Mouse (Mus musculus): ENCODE measurements around the gene C3ar1. TPM values are rescaled to one million over a fixed set of nuclear protein-coding genes. Genes with fewer than 3 reads are reported as not detected.

C3ar1 gene
- total and polyA plus RNA-seq, 3 experiments = 0.89 to 4.7 (median 1.4) TPM

GRCm38 (mm10) chr6:122825923-122826742 is 29.8 kb downstream of the C3ar1 start:
- dilution Hi-C loops (cut with MboI; ENCODE audit: extremely low pct_ligation_motif_present, extremely low pct_unique_long_range_greater_than_20kb, low sequenced_read_pairs) (no loop called here), in situ Hi-C loops (cut with MboI; ENCODE audit: low pct_ligation_motif_present, low pct_unique_long_range_greater_than_20kb, low sequenced_read_pairs) (no loop called here)
- peak; percentile 57 for DNase-seq (ENCODE audit: extremely low read depth)
- Histone ChIP-seq H3K9ac (ENCODE audit: insufficient read depth, low read depth) (peak overlapping the region; percentile 39), H3K4me3 (replicated peaks in 1 of 3; ENCODE audit: low read depth in 2 of 3, low read length in 2 of 3, poor library complexity in 1 of 3) (peak overlapping the region; percentile 32 to 56 (median 40)), H3K4me2 (ENCODE audit: insufficient read depth, low read depth, poor library complexity, severe bottlenecking) (peak overlapping the region; percentile 58), H3K27ac (ENCODE audit: insufficient read depth, low read depth) (peak overlapping the region; percentile 48; the same call in 1 of the 2 replicates), H3K9me3 (replicated peaks; ENCODE audit: low read length) (no peaks in the 10 kb centered on the region), H3K79me2 (replicated peaks; ENCODE audit: control insufficient read depth, extremely low read depth, insufficient read depth, poor library complexity, severe bottlenecking) (0 out of 2 replicates have a peak, but pooled peaks cover 3% of the 10 kb centered on the region), H3K27me3 (replicated peaks) (no peaks in the 10 kb centered on the region), H3K36me3 (replicated peaks in 1 of 2; ENCODE audit: control insufficient read depth in 1 of 2, insufficient read depth in 1 of 2, low read length in 1 of 2) (peaks cover 20 to 40% of the 10 kb centered on the region in 2 experiments), H3K4me1 (ENCODE audit: control insufficient read depth in 1 of 2, insufficient read depth in 2 of 2) (peaks cover 31 to 59% of the 10 kb centered on the region in 2 experiments)
- TF ChIP-seq HCFC1 (IDR thresholded peaks at IDR 0.05; ENCODE audit: low read depth, low read length) = 0 out of 2 replicates have a peak, but pooled peaks have one; percentile 15
- TF ChIP-seq BHLHE40 (IDR thresholded peaks at IDR 0.05; ENCODE audit: low read depth, low read length) = peak; percentile 16; the same call in 1 of the 2 replicates
- TF ChIP-seq ELF1 (IDR thresholded peaks at IDR 0.05; ENCODE audit: low read depth, low read length) = peak; percentile 64; the same call in 1 of the 2 replicates
- TF ChIP-seq JUND (conservative IDR thresholded peaks at IDR 0.05; ENCODE audit: low read depth, low read length) = no peak
- peak; percentile 88 for TF ChIP-seq MEF2A (IDR thresholded peaks at IDR 0.05; ENCODE audit: borderline replicate concordance, low read depth, low read length)
- peak; percentile 45; the same call in 1 of the 2 replicates for TF ChIP-seq TCF12 (IDR thresholded peaks at IDR 0.05; ENCODE audit: low read depth, low read length)
- TF ChIP-seq POLR2AphosphoS2 (IDR thresholded peaks at IDR 0.05; ENCODE audit: low read depth, low read length) = no peak
- no peak for TF ChIP-seq MAFK (IDR thresholded peaks at IDR 0.05; ENCODE audit: insufficient replicate concordance, low read length)
- no peak for TF ChIP-seq GABPA (IDR thresholded peaks at IDR 0.05; ENCODE audit: insufficient replicate concordance, low read depth, low read length)
- TF ChIP-seq POLR2A (IDR thresholded peaks at IDR 0.05; ENCODE audit: low read depth, low read length) = peak; percentile 57; the same call in 1 of the 2 replicates
- peak; percentile 87 for TF ChIP-seq MAX (IDR thresholded peaks at IDR 0.05; ENCODE audit: low read length)
- TF ChIP-seq MXI1 (IDR thresholded peaks at IDR 0.05; ENCODE audit: low read depth, low read length) = peak; percentile 42
- peak; percentile 61 for TF ChIP-seq ETS1 (conservative IDR thresholded peaks at IDR 0.05; ENCODE audit: low read depth, low read length)
- 0 out of 2 replicates have a peak, but pooled peaks have one; percentile 49 for TF ChIP-seq MAZ (IDR thresholded peaks at IDR 0.05; ENCODE audit: low read depth, low read length)

- Histone ChIP-seq H3K4me3 (replicated peaks in 1 of 3; ENCODE audit: low read depth in 2 of 3, low read length in 2 of 3, poor library complexity in 1 of 3) (no peak overlapping the region), H3K27ac (ENCODE audit: insufficient read depth, low read depth) (no peak overlapping the region), H3K27me3 (replicated peaks) (no peaks in the 10 kb centered on the region), H3K79me2 (replicated peaks; ENCODE audit: control insufficient read depth, extremely low read depth, insufficient read depth, poor library complexity, severe bottlenecking) (0 out of 2 replicates have a peak, but pooled peaks cover 3% of the 10 kb centered on the region), H3K9me3 (replicated peaks; ENCODE audit: low read length) (no peaks in the 10 kb centered on the region), H3K4me2 (ENCODE audit: insufficient read depth, low read depth, poor library complexity, severe bottlenecking) (no peak overlapping the region), H3K9ac (ENCODE audit: insufficient read depth, low read depth) (no peak overlapping the region), H3K36me3 (replicated peaks in 1 of 2; ENCODE audit: control insufficient read depth in 1 of 2, insufficient read depth in 1 of 2, low read length in 1 of 2) (peaks cover 13 to 30% of the 10 kb centered on the region in 2 experiments), H3K4me1 (ENCODE audit: control insufficient read depth in 1 of 2, insufficient read depth in 2 of 2) (peaks cover 31 to 61% of the 10 kb centered on the region in 2 experiments)
- TF ChIP-seq TCF12 (IDR thresholded peaks at IDR 0.05; ENCODE audit: low read depth, low read length) (no peak), MXI1 (IDR thresholded peaks at IDR 0.05; ENCODE audit: low read depth, low read length) (no peak), UBTF (IDR thresholded peaks at IDR 0.05; ENCODE audit: low read depth, low read length) (no peak), ELF1 (IDR thresholded peaks at IDR 0.05; ENCODE audit: low read depth, low read length) (no peak), POLR2A (IDR thresholded peaks at IDR 0.05; ENCODE audit: low read depth, low read length) (no peak), HCFC1 (IDR thresholded peaks at IDR 0.05; ENCODE audit: low read depth, low read length) (no peak), NELFE (IDR thresholded peaks at IDR 0.05; ENCODE audit: low read depth, low read length) (no peak), ZC3H11A (IDR thresholded peaks at IDR 0.05; ENCODE audit: low read depth, low read length) (no peak), NRF1 (IDR thresholded peaks at IDR 0.05; ENCODE audit: low read depth, low read length) (no peak), MYC (IDR thresholded peaks at IDR 0.05; ENCODE audit: low read depth, low read length) (no peak), USF1 (IDR thresholded peaks at IDR 0.05; ENCODE audit: low read depth, low read length) (no peak), JUN (IDR thresholded peaks at IDR 0.05; ENCODE audit: insufficient read depth, low read depth, low read length) (no peak), EP300 (IDR thresholded peaks at IDR 0.05; ENCODE audit: low read length) (no peak)
- in situ Hi-C loops (cut with MboI; ENCODE audit: low pct_ligation_motif_present, low pct_unique_long_range_greater_than_20kb, low sequenced_read_pairs) (no loop called here), dilution Hi-C loops (cut with MboI; ENCODE audit: extremely low pct_ligation_motif_present, extremely low pct_unique_long_range_greater_than_20kb, low sequenced_read_pairs) (no loop called here)
- no peak for DNase-seq (ENCODE audit: extremely low read depth)
Measured at GRCm38 (mm10) chr6:122825166-122825565, 30.8 kb downstream of the C3ar1 start.

All from CH12.LX (cell line).